Mouse (Mus musculus): ENCODE data around the gene Gss.

Gss gene

GRCm38 (mm10) chr2:155592137-155592853 lies at the start of gene Gss:
Gene Gss (minus strand): TSS chr2:155592810.
- peak; percentile 99 to 100 for DNase-seq

DNA sequence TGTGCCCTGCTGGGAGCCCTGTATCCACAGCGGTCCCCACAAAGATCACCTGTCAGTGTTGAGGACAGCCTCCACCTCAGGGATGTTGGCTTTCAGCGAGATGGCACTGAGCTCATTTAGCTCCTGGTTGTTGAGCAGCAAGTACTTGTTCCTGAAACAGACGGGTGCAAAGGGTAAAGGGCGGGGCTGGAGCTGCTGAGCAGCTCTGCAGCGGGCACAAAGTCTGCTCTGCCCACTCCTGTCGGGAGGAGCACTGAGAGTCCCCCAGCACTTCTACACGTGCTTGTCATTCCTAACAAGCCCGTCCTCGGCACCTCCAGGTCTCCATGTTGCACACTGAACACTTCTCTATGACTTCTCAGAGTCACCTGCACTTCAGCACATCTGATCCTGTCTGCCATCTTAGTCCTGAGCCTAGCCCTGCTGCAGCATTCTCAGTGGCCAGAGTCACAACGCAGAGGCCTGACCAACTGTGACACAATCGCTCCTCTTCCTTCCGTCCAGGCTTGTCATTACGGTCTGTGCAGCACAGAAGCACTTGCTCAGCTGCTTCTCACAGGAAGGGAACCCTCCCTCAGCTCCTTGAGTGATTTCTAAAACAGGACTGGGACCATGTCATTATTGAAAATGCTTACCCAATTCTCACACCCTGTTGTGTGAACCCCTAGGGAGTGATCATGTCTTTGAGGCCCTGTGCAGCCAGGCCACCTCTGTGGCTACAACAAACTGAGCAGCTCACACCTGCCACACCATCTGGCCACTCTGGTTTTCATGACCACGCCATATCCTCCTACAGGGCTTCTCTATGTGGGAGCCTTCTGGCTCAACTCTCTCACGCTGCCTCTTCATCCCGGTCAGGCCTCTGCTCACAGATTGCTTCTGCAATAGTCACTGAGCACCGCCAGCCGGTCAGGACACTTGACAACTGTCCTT lies 49.2 kb upstream of the Gss start:
- DNase-seq, result peak; percentile 85 to 86

- DNase-seq, result no peak
Observed at GRCm38 (mm10) chr2:155640656-155641055, 48.0 kb upstream of the Gss start.

DNA sequence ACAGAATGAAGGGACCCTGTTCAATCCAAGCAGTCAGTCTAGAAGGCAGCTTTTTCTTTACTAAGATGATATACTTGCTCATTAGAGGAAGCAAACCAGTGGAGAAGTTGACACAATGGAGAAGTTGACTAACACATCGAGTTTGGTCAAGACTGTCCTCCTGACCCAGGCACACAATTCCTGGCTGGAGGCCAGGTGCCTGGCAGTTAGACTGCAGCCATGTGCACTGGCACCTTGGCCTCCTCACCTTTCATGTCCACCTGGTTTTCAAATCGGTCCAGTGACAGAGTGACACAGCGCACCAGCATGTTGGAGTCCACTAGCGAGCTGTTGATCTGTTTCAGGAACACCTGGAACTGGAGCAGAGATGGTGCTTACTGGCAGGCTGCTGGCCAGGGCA lies 44.8 kb upstream of the Gss start:
- DNase-seq, result peak; percentile 30 to 68

- DNase-seq, result no peak
Observed at GRCm38 (mm10) chr2:155636881-155637280, 44.3 kb upstream of the Gss start.

- DNase-seq, result no peak
Observed at GRCm38 (mm10) chr2:155635961-155636360, 43.4 kb upstream of the Gss start.

GRCm38 (mm10) chr2:155634562-155634961 lies 42.0 kb upstream of the Gss start:
- DNase-seq, result no peak

GRCm38 (mm10) chr2:155633731-155634130 lies 41.1 kb upstream of the Gss start:
- no peak for DNase-seq

DNA sequence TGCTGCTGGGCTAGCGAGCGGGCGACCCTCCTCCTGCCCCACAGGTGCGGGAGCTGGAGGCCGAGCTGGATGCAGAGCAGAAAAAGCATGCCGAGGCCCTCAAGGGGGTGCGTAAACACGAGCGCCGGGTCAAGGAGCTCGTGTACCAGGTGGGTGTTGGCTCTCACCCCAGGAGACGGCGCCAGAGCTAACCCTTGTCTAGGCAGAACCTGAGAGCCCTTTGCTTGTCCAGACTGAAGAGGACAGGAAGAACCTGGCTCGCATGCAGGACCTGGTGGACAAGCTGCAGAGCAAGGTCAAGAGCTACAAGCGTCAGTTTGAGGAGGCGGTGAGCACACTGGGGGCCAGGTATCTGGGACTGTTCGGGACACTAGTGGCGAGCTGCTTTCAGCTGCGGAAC lies 40.5 kb upstream of the Gss start:
- DNase-seq, result no peak

DNA sequence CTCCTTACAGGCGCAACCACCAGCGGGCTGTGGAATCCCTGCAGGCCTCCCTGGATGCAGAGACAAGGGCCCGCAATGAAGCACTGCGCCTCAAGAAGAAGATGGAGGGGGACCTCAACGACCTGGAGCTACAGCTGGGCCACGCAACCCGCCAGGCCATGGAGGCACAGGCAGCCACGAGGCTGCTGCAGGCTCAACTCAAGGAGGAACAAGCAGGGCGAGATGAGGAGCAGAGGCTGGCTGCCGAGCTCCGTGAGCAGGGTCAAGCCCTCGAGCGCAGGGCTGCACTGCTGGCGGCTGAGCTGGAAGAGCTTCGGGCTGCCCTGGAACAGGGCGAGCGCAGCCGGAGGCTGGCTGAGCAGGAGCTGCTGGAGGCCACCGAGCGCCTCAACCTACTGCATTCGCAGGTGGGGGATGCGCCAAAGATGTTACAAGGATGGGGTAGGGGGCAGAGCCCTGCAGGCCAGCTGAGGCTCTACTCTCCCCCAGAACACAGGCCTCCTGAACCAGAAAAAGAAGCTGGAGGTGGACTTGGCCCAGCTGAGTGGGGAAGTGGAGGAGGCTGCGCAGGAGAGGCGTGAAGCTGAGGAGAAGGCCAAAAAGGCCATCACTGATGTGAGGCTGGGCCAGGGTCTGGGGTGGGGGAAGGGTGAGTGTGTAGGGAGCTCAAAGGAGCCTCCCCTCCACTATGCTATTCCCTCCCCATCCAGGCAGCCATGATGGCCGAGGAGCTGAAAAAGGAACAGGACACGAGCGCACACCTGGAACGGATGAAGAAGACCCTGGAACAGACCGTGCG lies 39.7 kb upstream of the Gss start:
- DNase-seq, result no peak

- DNase-seq, result peak in 1 of 2 experiments; percentile 41
Observed at GRCm38 (mm10) chr2:155630590-155631416, 38.2 kb upstream of the Gss start.

- DNase-seq, result no peak
Observed at GRCm38 (mm10) chr2:155630153-155630552, 37.5 kb upstream of the Gss start.

GRCm38 (mm10) chr2:155629231-155629661 lies 36.6 kb upstream of the Gss start:
- DNase-seq, result peak; percentile 21 to 59

DNA sequence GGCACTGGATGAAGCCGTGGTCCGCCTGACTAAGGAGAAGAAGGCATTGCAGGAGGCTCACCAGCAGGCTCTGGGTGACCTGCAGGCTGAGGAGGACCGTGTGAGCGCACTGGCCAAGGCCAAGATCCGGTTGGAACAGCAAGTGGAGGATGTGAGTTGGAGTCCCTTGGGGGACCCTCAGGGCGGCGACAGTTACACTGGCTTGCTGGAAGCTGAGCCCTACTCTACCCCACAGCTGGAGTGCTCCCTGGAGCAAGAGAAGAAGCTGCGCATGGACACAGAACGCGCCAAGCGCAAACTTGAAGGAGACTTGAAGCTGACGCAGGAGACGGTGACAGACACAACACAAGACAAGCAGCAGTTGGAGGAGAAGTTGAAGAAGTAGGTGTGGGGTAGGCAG lies 35.9 kb upstream of the Gss start:
- no peak for DNase-seq

- no peak for DNase-seq
Observed at GRCm38 (mm10) chr2:155628112-155628511, 35.5 kb upstream of the Gss start.

GRCm38 (mm10) chr2:155627030-155627738 lies 34.6 kb upstream of the Gss start:
- DNase-seq, result peak; percentile 57 to 88

- DNase-seq, result no peak
Observed at GRCm38 (mm10) chr2:155626277-155626676, 33.7 kb upstream of the Gss start.

- DNase-seq, result peak; percentile 19 to 63
Observed at GRCm38 (mm10) chr2:155624730-155625129, 32.1 kb upstream of the Gss start.

DNA sequence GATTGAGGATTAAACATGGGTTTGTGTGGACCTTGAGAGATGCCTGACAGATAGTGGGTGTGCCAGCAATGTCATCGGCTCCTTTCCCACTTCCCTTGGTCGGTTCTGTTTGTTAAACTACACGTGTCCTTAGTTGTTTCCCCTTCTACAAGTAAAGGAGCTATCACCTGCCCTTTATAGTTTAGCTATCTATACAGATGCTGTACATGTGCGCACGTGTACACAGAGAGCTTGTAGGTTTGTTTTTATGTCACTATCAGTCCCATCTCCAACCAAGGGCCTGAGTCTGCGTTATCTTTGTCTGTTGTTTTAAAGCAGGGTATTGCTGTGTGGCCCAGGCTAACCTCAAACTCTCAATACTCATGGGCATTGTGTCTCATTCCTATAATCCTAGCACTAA lies 31.4 kb upstream of the Gss start:
- DNase-seq, result no peak

GRCm38 (mm10) chr2:155622606-155623005 lies 30.0 kb upstream of the Gss start:
- no peak for DNase-seq

DNA sequence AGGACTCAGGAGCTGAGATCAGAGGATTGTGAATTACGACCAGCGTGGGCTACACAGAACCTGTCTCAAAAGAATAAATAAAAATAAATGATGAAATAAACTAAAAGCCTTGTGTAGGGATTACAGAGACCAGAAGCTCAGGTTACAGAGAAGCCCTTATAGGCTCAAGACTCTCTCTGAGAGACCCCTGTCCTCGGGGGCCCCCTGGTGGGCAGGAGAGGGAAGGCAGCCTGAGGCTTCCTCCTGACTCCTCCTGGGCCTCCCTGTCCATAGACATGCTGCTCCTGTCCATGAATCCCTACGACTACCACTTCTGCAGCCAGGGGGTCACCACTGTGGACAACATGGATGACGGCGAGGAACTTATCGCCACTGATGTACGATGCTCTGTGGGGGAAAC lies 27.2 kb upstream of the Gss start:
- DNase-seq, result peak; percentile 84 to 97

All from kidney, postnatal 36 days (tissue).